Mouse (Mus musculus) CH12.LX (cell line): ENCODE data around the gene Rad52.

ENCODE experiments used
- CHD2 ChIP-seq: IDR thresholded peaks from 2 replicates; pipeline ENCODE4 v1.6.1; 2011; ENCODE audit warnings: low read length, improper control_type of control experiment
- POLR2A ChIP-seq: IDR thresholded peaks from 2 replicates; pipeline ENCODE4 v1.6.1; 2011; ENCODE audit warnings: low read depth, mild to moderate bottlenecking, improper control_type of control experiment, low read length
- RCOR1 ChIP-seq: conservative IDR thresholded peaks from 2 replicates; pipeline ENCODE4 v1.6.1; 2012; ENCODE audit warnings: low read depth, mild to moderate bottlenecking, inconsistent platforms, low read length, improper control_type of control experiment

- TF ChIP-seq POLR2A (no peak), RCOR1 (no peak), CHD2 (no peak)
Measured at GRCm38 (mm10) chr6:119854156-119854555, 48.3 kb upstream of the Rad52 start.
